Mouse (Mus musculus) embryonic fibroblast, embryonic 13.5 days (primary cell): Measurements from ENCODE around the gene Clstn3.
"Not testable (repeated sequence)": the region's sequence is repeated elsewhere in the genome, so short reads cannot be mapped to it uniquely, and the experiment has no call there.

ENCODE experiments used
- CTCF ChIP-seq: IDR thresholded peaks from 2 replicates; pipeline ENCODE4 v1.5.1; 2011; ENCODE audit warnings: mild to moderate bottlenecking, control low read depth, low read length, moderate library complexity, borderline replicate concordance; ENCODE audit not compliant: insufficient read depth
- POLR2A ChIP-seq: IDR thresholded peaks from 2 replicates; pipeline ENCODE4 v1.6.1; 2011; ENCODE audit warnings: low read depth, mild to moderate bottlenecking, control low read depth, low read length, moderate library complexity

DNA sequence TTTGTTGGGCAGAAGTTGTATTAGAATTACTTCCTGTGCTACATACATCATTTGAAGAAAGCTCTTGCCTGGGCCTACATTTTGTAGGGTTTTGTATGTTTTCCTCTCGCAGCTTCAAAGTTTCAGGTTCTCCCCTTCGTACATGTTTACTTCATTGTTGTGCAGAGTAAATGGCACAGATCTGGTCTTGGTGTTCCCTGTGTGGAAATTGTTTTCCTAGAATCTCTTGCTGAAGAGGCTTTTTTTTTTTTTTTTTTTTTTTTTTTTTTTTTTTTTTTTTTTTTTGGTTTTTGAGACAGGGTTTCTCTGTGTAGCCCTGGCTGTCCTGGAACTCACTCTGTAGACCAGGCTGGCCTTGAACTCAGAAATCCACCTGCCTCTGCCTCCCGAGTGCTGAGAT, 69.6 kb downstream of the Clstn3 start:
- not testable (repeated sequence) for TF ChIP-seq CTCF, POLR2A
